Mouse (Mus musculus): ENCODE results near the gene Fgfr3.

- TF ChIP-seq MAFK (IDR thresholded peaks at IDR 0.05; ENCODE audit: insufficient read depth, low read depth, low read length) (no peak), HCFC1 (IDR thresholded peaks at IDR 0.05; ENCODE audit: borderline replicate concordance, insufficient read depth, low read length) (no peak), ZNF384 (IDR thresholded peaks at IDR 0.05; ENCODE audit: low read depth, low read length) (no peak), CHD2 (IDR thresholded peaks at IDR 0.05; ENCODE audit: low read depth, low read length) (no peak), ZC3H11A (IDR thresholded peaks at IDR 0.05; ENCODE audit: borderline replicate concordance, low read depth, low read length) (no peak)
Observed at GRCm38 (mm10) chr5:33712550-33712949, 8.9 kb upstream of the Fgfr3 start.
